Mouse (Mus musculus) adrenal gland, postnatal 25 days (tissue): Measurements from ENCODE around the gene Rnf214. TPM values are rescaled to one million over a fixed set of nuclear protein-coding genes. Genes with fewer than 3 reads are reported as not detected.

Experiments used
- DNase-seq: peaks from one replicate; pipeline ENCODE4 v3.0.0; 2021; ENCODE audit warnings: mixed read lengths
- total RNA-seq: library from RNA; stranded (reverse); gene quantifications from 2 replicates; pipeline ENCODE4 v1.2.3, GENCODE M21; 2021

Gene Rnf214
- total RNA-seq, 1 experiment from 2014 or later = 56.0 TPM

- DNase-seq = no peak
These were observed 29.0 kb upstream of the Rnf214 start, which contains the start of gene Tagln for GRCm38 (mm10) chr9:45935628-45936210. Gene Tagln, minus strand, starts transcription at chr9:45936058.

GRCm38 (mm10) chr9:45932571-45933415 is 26.1 kb upstream of the Rnf214 start:
- no peak for DNase-seq

GRCm38 (mm10) chr9:45931958-45932357 is 25.2 kb upstream of the Rnf214 start:
- no peak for DNase-seq

GRCm38 (mm10) chr9:45929285-45929684 is 22.6 kb upstream of the Rnf214 start:
- no peak for DNase-seq

GRCm38 (mm10) chr9:45919895-45920294 is 13.2 kb upstream of the Rnf214 start:
- no peak for DNase-seq

GRCm38 (mm10) chr9:45917041-45917934 is 10.6 kb upstream of the Rnf214 start:
- DNase-seq = peak; percentile 61

GRCm38 (mm10) chr9:45915659-45916058 is 8.9 kb upstream of the Rnf214 start:
- no peak for DNase-seq

GRCm38 (mm10) chr9:45911673-45912072 is 5.0 kb upstream of the Rnf214 start:
- DNase-seq = peak; percentile 66

GRCm38 (mm10) chr9:45910995-45911394 is 4.3 kb upstream of the Rnf214 start:
- DNase-seq = no peak

GRCm38 (mm10) chr9:45907078-45907428 is 342 bp upstream of the Rnf214 start:
- DNase-seq = no peak

GRCm38 (mm10) chr9:45905811-45906237 is 887 bp downstream of the Rnf214 start:
- peak; percentile 21 for DNase-seq

GRCm38 (mm10) chr9:45905196-45905595 is 1.5 kb downstream of the Rnf214 start:
- no peak for DNase-seq

- no peak for DNase-seq
These were observed 13.0 kb downstream of the Rnf214 start for GRCm38 (mm10) chr9:45893681-45894080.

- no peak for DNase-seq
These were observed 28.8 kb downstream of the Rnf214 start for GRCm38 (mm10) chr9:45877928-45878327.

- no peak for DNase-seq
These were observed 36.4 kb downstream of the Rnf214 start for GRCm38 (mm10) chr9:45870265-45870664.

- DNase-seq = no peak
These were observed 37.5 kb downstream of the Rnf214 start for GRCm38 (mm10) chr9:45869181-45869580.

- no peak for DNase-seq
These were observed 44.9 kb downstream of the Rnf214 start for GRCm38 (mm10) chr9:45861813-45862212.

GRCm38 (mm10) chr9:45859364-45859763 is 47.3 kb downstream of the Rnf214 start:
- no peak for DNase-seq

- no peak for DNase-seq
These were observed 52.6 kb downstream of the Rnf214 start for GRCm38 (mm10) chr9:45854136-45854535.

GRCm38 (mm10) chr9:45853695-45854094 is 53.0 kb downstream of the Rnf214 start:
- DNase-seq = no peak

- DNase-seq = no peak
These were observed 54.9 kb downstream of the Rnf214 start for GRCm38 (mm10) chr9:45851776-45852175.

- DNase-seq = no peak
These were observed 55.4 kb downstream of the Rnf214 start for GRCm38 (mm10) chr9:45851330-45851729.
